Mouse (Mus musculus) regulatory T cell (primary cell): ENCODE results near the gene Tmc1.

Experiments
- in situ Hi-C: fragments of 300-600 bp; cut with MboI, MseI; formaldehyde crosslinking; loops from one replicate; pipeline ENCODE4 v1.15.1; 2025; ENCODE audit warnings: high pct_unique_total_duplicates

Gene Tmc1

DNA sequence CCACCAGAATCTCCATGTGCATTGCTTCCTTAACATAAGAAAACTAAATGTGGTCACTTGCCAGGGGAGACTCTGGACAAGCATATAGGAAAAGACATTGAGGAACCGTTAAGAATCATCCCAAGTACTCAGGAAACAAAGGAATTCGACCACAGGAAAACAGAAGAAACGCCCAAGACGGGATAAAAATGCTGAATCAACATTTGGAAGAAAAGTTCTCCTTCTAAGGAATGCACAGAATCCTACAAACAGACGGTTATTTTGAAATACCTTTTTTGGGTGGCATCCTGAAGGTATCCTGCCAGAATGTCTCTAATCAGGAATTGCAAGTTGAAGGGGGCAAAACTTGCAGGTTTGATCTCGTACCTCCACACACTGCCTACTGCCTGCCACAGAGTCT is at the start of gene Tmc1:
TSS of gene Tmc1 (minus strand) at position 329 of the 400 bp plus-strand sequence.
- in situ Hi-C loops: no loop called here

- in situ Hi-C loops: no loop called here
Measured at GRCm38 (mm10) chr19:21001552-21001951, 47.5 kb upstream of the Tmc1 start.

DNA sequence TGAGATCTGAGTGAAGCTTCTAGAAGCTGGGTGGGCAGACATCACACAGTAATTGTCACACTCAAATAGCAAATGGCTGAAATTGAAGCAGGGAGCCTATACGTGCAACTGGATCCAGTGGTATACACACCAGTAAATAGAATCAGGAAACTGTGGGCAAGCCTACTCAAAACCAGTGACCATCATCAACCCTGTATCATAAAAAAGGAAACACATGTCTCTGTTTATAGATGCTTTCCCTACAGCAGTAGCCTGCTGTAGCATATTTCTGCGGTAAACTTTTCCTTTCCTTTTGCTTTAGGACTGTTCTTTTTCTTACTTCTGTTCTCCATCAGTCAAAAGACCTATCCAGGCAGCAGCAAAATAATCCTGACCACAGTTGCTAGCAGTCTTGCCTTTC is 25.2 kb upstream of the Tmc1 start:
- in situ Hi-C loops: no loop called here

DNA sequence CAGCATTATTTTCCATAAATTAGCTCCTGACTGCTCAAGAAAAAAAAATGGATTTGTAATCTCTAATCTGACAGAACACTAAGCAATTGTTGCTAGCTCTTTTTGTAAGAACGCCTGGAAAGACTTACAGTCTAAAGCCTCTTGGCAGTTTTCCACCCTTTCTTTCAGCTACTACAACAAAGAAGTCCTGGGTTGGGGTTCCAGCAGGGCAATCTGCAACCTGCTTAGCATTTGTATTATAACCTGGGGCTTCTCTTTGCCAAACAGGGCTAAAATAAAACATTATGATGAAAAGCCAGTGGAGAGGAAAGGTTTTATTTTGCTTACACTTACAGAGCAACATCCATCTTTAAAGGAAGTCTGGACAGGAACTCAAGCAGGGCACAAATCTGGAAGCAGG is 24.1 kb upstream of the Tmc1 start:
- in situ Hi-C loops: no loop called here

GRCm38 (mm10) chr19:20971926-20972325 is 17.9 kb upstream of the Tmc1 start:
- in situ Hi-C loops: no loop called here

DNA sequence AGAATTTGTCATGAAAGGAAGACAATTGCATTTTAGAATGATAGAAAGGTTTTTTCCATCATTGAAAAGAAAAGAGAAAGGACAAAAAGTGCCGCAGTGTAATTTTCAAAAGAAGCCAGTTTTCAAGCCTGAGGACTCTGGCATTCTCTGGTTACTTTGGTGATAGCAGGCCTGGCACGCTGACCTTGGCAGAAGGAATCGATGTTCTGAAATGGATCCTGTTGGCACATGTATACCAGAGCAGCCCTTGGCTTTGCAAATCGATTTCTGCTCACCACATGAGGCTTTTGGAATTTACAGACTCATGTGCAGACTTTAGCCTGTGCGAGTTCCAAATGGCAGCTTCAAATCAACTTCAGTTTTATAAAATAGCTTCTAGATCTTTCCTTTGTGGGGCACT is 813 bp upstream of the Tmc1 start:
- in situ Hi-C loops: no loop called here

GRCm38 (mm10) chr19:20944446-20944845 is 9.6 kb downstream of the Tmc1 start:
- in situ Hi-C loops: no loop called here

- in situ Hi-C loops: no loop called here
Measured at GRCm38 (mm10) chr19:20924282-20924681, 29.7 kb downstream of the Tmc1 start.

DNA sequence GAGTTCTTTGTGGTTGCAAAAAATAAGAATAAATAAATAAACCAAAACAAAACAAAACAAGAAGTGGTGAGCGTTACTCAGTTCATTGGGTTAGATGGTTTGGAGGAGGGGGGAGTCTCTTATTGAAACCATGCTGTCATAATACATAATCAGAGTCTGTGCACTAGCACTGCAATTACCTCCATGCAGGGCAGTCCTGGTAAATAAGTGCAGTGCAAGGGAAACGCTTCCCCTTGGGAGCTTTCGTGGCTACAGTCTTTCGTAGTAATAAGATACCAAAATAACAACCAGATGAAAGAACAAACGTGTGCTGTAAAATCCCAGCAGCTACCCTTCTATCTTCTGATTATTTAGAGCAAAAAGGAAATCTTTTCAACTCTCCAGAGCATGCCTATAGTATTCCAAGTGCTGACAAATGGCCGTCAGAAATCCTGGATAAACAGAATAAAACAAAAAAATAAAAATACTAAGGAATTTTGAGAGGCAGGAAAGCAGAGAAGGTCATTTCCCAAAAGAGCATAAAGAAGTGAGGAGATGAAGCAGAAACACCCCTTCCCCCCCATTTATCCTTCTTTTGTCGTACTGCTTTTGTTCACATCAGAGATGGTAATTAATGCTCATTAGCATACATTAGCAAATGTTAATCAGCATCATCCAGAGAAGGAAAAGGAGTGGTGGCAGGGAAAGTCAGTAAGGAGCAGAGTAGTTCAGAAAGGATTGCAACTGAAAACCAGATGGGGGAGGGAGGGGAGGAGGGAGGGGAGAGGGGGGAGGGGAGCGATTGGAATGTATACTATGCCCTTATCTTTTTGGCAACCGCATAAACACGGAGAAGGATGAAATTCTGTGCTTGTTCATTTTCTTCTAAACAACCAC is 30.4 kb downstream of the Tmc1 start:
- in situ Hi-C loops: no loop called here

DNA sequence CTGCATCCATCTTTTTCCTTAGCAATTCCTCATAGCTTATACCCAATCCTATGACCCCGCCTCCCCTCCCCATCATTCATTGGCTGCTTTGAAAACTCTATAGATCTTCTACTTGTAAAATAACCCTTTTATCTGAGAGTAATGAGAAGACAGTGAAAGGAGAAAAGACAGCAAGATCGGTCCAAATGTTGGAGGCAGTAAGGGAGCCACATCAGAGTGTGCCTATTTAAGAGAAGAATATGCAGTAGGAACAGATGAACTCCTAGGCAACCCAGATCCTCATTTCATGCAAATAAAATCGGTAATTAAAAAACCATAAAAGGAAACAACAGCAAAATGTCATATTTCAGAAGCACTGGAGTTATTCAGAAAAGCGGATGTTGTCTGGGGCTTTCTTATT is 35.8 kb downstream of the Tmc1 start:
- in situ Hi-C loops: no loop called here

GRCm38 (mm10) chr19:20915151-20915550 is 38.9 kb downstream of the Tmc1 start:
- in situ Hi-C loops: no loop called here

DNA sequence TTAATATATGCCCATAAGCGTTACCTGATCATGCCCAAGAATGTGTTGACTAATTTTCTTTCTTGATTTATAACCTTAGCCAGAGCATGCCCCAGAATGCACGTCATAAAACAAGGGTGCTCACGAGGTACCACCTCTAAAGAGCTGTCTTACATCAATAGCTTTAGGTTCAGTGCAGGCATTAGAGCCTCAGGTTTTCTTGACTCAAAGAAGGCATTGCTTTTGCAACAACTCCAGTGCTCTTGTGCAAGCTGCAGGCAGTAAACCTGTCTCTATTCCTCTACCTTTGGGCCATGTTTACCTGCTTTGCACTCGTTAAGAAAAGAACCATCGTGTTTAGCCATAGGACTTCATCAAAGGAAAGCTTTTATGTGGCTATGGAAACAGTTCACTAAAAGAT is 43.6 kb downstream of the Tmc1 start:
- in situ Hi-C loops: no loop called here

DNA sequence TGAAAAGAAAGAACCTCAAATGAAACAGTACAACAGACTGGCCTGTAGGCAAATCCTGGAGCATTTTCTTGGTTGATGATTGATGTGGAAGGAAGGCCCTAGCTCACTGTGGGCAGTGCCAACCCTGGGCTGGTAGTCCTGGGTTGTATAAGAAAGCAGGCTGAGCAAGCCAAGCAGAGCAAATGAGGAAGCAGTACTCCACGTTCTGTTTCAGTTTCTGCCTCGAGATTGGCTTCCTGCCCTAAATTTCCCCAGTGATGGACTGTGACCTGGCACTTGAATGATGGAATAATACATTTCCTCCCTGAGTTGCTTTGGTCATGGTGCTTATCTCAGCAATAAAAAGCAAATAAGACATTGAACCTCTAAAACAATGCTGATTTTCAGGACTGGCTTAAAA is 72.8 kb downstream of the Tmc1 start:
- in situ Hi-C loops: no loop called here

DNA sequence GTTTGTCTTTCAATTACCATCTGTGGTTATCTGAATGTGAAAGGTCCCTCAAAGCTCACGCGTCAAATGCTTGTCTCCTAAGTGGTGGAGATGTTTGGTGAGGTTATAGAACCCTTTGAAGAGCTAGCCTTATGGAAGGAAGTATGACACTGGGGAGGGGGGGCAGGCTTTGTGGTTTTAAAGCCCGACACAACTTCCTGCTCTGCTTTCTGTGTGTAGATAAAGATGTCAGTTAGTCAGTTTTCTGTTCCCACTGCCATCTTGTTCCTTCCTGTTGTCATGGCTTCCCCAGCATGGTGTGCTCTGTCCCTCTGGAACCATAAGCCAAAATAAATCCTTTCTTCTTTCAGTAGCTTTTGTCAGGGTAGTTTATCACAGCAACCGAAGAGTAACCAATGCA is 78.1 kb downstream of the Tmc1 start:
- in situ Hi-C loops: no loop called here

GRCm38 (mm10) chr19:20861779-20862178 is 92.2 kb downstream of the Tmc1 start:
- in situ Hi-C loops: no loop called here

DNA sequence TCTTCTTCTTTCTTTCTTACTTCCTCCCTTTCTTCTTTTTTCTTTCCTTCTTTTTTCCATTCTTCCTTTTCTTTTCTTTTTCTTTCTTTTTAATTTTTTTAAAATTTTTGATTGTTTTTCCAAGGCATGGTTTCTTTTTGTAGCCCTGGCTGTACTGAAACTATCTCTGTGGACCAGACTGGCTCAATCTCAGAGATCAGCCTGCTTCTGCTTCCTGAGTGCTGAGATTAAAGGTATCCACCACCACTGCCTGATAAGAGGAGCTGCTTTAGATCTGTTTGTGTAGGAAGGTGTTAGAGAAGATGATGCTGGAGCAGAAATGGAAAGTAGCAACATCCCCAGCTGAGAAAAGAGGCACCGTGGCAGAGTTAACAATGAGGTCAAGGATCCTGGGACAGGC is 93.7 kb downstream of the Tmc1 start:
- in situ Hi-C loops: no loop called here

- in situ Hi-C loops: no loop called here
Measured at GRCm38 (mm10) chr19:20857819-20858218, 96.2 kb downstream of the Tmc1 start.

- in situ Hi-C loops: no loop called here
Measured at GRCm38 (mm10) chr19:20848906-20849305, 105.1 kb downstream of the Tmc1 start.

- in situ Hi-C loops: no loop called here
Measured at GRCm38 (mm10) chr19:20847476-20848073, 106.4 kb downstream of the Tmc1 start.

GRCm38 (mm10) chr19:20837422-20837821 is 116.6 kb downstream of the Tmc1 start:
- in situ Hi-C loops: no loop called here

DNA sequence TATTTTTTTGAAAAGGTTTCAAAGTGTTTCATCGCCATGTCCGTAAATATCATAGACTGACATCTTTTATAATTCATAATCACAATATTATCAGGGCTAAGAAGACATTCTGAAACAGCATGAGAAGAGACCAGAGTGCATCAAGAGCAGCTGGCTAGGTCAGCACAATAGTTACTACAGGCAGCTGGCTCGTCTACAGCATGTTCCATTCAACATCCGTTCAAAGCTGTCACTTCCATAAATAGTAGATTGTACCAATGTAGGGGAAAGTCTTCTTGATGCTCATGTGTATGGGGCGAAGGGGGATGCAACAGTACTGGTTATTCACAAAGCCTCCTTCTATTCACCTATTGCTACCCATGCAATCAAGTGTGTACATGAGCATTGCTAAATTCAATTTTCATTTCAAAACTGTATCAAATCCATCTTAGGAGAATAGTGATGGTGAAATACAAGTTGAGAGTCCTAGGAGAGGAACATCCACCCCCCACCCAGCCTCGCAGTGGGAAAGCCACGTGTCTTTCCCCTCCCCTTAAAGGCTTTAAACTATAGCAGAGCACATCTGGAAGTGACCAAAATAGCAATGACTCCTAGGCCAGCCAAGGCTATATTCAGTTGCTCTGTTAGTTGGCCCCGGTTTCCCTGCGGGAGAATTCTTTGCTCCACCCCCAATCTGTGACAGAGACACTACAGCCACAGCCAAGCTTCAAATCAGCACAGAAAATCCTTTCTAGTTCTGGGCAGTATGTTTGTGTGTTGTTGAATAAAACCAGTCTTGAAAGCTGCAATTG is 117.8 kb downstream of the Tmc1 start:
- in situ Hi-C loops: no loop called here

DNA sequence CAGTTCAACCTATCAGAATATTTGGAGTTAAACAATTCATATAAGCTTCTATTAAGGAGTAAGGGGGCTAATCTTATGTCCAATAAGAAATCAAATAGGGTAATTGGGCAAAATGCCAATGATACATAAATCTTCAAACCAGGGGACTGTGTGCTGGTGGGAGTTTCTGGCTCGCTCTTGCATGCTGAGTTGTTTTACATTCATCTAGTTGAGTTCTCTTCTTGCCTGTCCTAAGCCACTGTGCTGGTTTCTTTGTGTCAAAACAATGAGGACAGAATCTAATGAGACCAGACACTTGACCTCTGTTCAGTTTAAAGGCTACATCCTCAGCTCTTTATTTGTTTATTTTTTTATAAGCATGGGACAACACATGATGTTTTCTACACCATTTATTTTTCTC is 119.1 kb downstream of the Tmc1 start:
- in situ Hi-C loops: no loop called here

DNA sequence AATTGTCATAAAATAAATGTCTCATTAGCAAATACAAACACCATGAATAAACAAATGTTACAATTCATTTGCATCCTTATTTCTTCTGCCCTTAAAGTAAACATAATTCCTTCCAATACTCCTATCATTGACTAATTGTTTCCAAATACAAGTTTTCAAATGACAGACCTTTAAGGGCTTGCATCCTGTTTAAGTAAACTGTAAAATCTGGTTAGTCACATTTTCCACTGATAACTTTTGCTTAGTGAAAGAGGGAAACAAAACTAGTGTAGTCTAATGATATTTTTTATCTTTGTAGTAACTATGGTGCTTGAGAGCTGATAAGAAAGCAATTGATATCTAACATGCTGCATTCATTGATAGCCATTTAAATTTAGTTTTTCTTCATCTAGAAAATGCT is 154.5 kb downstream of the Tmc1 start:
- in situ Hi-C loops: no loop called here
